Mouse (Mus musculus): ENCODE results near the gene Ermp1.

The Ermp1 gene

GRCm38 (mm10) chr19:29647651-29648549 is at the start of gene Ermp1:
Gene Ermp1, minus strand, starts transcription at chr19:29648415.
- DNase-seq, result peak; percentile 99

GRCm38 (mm10) chr19:29697245-29697874 is 49.1 kb upstream of the Ermp1 start, which contains the start of gene Mlana:
Gene Mlana, plus strand, starts transcription at chr19:29697824.
- no peak for DNase-seq

- no peak for DNase-seq
Observed at GRCm38 (mm10) chr19:29696840-29697239, 48.6 kb upstream of the Ermp1 start.

- no peak for DNase-seq
Observed at GRCm38 (mm10) chr19:29696309-29696708, 48.1 kb upstream of the Ermp1 start.

GRCm38 (mm10) chr19:29695071-29695470 is 46.9 kb upstream of the Ermp1 start:
- DNase-seq, result no peak

GRCm38 (mm10) chr19:29683844-29684540 is 35.8 kb upstream of the Ermp1 start:
- DNase-seq, result peak; percentile 88 to 92

GRCm38 (mm10) chr19:29680182-29681152 is 32.3 kb upstream of the Ermp1 start:
- DNase-seq, result no peak

- DNase-seq, result no peak
Observed at GRCm38 (mm10) chr19:29678181-29678778, 30.1 kb upstream of the Ermp1 start.

- no peak for DNase-seq
Observed at GRCm38 (mm10) chr19:29676479-29677193, 28.4 kb upstream of the Ermp1 start.

GRCm38 (mm10) chr19:29675562-29676078 is 27.4 kb upstream of the Ermp1 start:
- DNase-seq, result no peak

- DNase-seq, result no peak
Observed at GRCm38 (mm10) chr19:29674946-29675345, 26.7 kb upstream of the Ermp1 start.

- DNase-seq, result no peak
Observed at GRCm38 (mm10) chr19:29672660-29673059, 24.4 kb upstream of the Ermp1 start.

GRCm38 (mm10) chr19:29671160-29671559 is 22.9 kb upstream of the Ermp1 start:
- DNase-seq, result no peak

- no peak for DNase-seq
Observed at GRCm38 (mm10) chr19:29670247-29670646, 22.0 kb upstream of the Ermp1 start.

- no peak for DNase-seq
Observed at GRCm38 (mm10) chr19:29668135-29668534, 19.9 kb upstream of the Ermp1 start.

GRCm38 (mm10) chr19:29666965-29667594 is 18.9 kb upstream of the Ermp1 start:
- DNase-seq, result no peak

- no peak for DNase-seq
Observed at GRCm38 (mm10) chr19:29666164-29666563, 17.9 kb upstream of the Ermp1 start.

- no peak for DNase-seq
Observed at GRCm38 (mm10) chr19:29664934-29665333, 16.7 kb upstream of the Ermp1 start.

GRCm38 (mm10) chr19:29663780-29664179 is 15.6 kb upstream of the Ermp1 start:
- no peak for DNase-seq

GRCm38 (mm10) chr19:29661974-29662580 is 13.9 kb upstream of the Ermp1 start:
- no peak for DNase-seq
